Mouse (Mus musculus) thymus, adult 2 months (tissue): ENCODE data around the gene Colq.

ENCODE experiments used
- CTCF ChIP-seq: fragments of 200-500 bp; IDR thresholded peaks from 2 replicates; pipeline ENCODE4 v1.5.1; 2012; ENCODE audit warnings: mild to moderate bottlenecking, control low read depth, low read length, moderate library complexity, borderline replicate concordance; ENCODE audit not compliant: control insufficient read depth, poor library complexity, insufficient read depth; ENCODE audit errors: extremely low read depth
- POLR2A ChIP-seq: fragments of 200-500 bp; IDR thresholded peaks from 2 replicates; pipeline ENCODE4 v1.6.1; 2012; ENCODE audit warnings: mild to moderate bottlenecking, low read length, control low read depth, moderate library complexity; ENCODE audit not compliant: control insufficient read depth, poor library complexity, insufficient read depth; ENCODE audit errors: extremely low read depth

- TF ChIP-seq CTCF: no peak
- TF ChIP-seq POLR2A: no peak
These were observed 58.5 kb downstream of the Colq start for GRCm38 (mm10) chr14:31532656-31533055.
